Mouse (Mus musculus): ENCODE measurements around the gene Pim1. TPM values are rescaled to one million over a fixed set of nuclear protein-coding genes. Genes with fewer than 3 reads are reported as not detected.
"Not testable (repeated sequence)": the region's sequence is repeated elsewhere in the genome, so short reads cannot be mapped to it uniquely, and the experiment has no call there.

Pim1 gene
- polyA plus RNA-seq, 1 experiment from 2014 or later = 7.6 TPM

GRCm38 (mm10) chr17:29450899-29451840, 39.4 kb upstream of the Pim1 start:
- no peak overlapping the region; the same call in 1 of the 2 replicates for H3K9ac ChIP-seq (replicated peaks; ENCODE audit: low read depth, low read length)
- H3K27me3 ChIP-seq (ENCODE audit: control insufficient read depth, insufficient read depth, low read length) = no peaks in the 10 kb centered on the region
- H3K4me1 ChIP-seq (ENCODE audit: control insufficient read depth, insufficient read depth, low read length) = no peaks in the 10 kb centered on the region
- H3K27ac ChIP-seq (ENCODE audit: low read depth, low read length) = no peak overlapping the region
- ATAC-seq (ENCODE audit: low read depth) = peak; percentile 44
- H3K4me3 ChIP-seq (ENCODE audit: low read depth, low read length) = no peak overlapping the region
- H3K36me3 ChIP-seq (ENCODE audit: control insufficient read depth, insufficient read depth, low read length) = no peaks in the 10 kb centered on the region
- H3K4me2 ChIP-seq (ENCODE audit: low read depth, low read length) = peak overlapping the region; percentile 11; the same call in 1 of the 2 replicates
- H3K9me3 ChIP-seq (ENCODE audit: control insufficient read depth, low read length) = no peaks in the 10 kb centered on the region
- WGBS = 4% methylated on average over 34 of the region's 34 CpGs

GRCm38 (mm10) chr17:29451841-29452210, 38.7 kb upstream of the Pim1 start:
- Histone ChIP-seq H3K4me3 (ENCODE audit: low read depth, low read length) (no peak overlapping the region), H3K9ac (replicated peaks; ENCODE audit: low read depth, low read length) (no peak overlapping the region), H3K27me3 (ENCODE audit: control insufficient read depth, insufficient read depth, low read length) (no peaks in the 10 kb centered on the region), H3K27ac (ENCODE audit: low read depth, low read length) (no peak overlapping the region), H3K4me1 (ENCODE audit: control insufficient read depth, insufficient read depth, low read length) (no peaks in the 10 kb centered on the region), H3K4me2 (ENCODE audit: low read depth, low read length) (no peak overlapping the region), H3K9me3 (ENCODE audit: control insufficient read depth, low read length) (no peaks in the 10 kb centered on the region), H3K36me3 (ENCODE audit: control insufficient read depth, insufficient read depth, low read length) (no peaks in the 10 kb centered on the region)
- no peak for ATAC-seq (ENCODE audit: low read depth)
- 26% methylated on average over 8 of the region's 8 CpGs for WGBS

- 96% methylated on average over 2 of the region's 3 CpGs for WGBS
- ATAC-seq (ENCODE audit: low read depth) = not testable (repeated sequence)
These were observed 36.4 kb upstream of the Pim1 start for GRCm38 (mm10) chr17:29454119-29454518.

GRCm38 (mm10) chr17:29455411-29456120, 35.0 kb upstream of the Pim1 start:
- Histone ChIP-seq H3K9ac (replicated peaks; ENCODE audit: low read depth, low read length) (no peak overlapping the region), H3K36me3 (ENCODE audit: control insufficient read depth, insufficient read depth, low read length) (no peaks in the 10 kb centered on the region), H3K27me3 (ENCODE audit: control insufficient read depth, insufficient read depth, low read length) (no peaks in the 10 kb centered on the region), H3K9me3 (ENCODE audit: control insufficient read depth, low read length) (no peaks in the 10 kb centered on the region), H3K4me2 (ENCODE audit: low read depth, low read length) (no peak overlapping the region), H3K4me1 (ENCODE audit: control insufficient read depth, insufficient read depth, low read length) (peaks cover 11% of the 10 kb centered on the region), H3K4me3 (ENCODE audit: low read depth, low read length) (no peak overlapping the region), H3K27ac (ENCODE audit: low read depth, low read length) (no peak overlapping the region)
- 93% methylated on average over 9 of the region's 9 CpGs for WGBS
- ATAC-seq (ENCODE audit: low read depth) = no peak

More at GRCm38 (mm10) chr17:29454119-29454518, 36.4 kb upstream of the Pim1 start:
- H3K4me2 ChIP-seq (ENCODE audit: low read depth, low read length); H3K9ac ChIP-seq (replicated peaks; ENCODE audit: low read depth, low read length); H3K27me3 ChIP-seq (ENCODE audit: control insufficient read depth, insufficient read depth, low read length); H3K36me3 ChIP-seq (ENCODE audit: control insufficient read depth, insufficient read depth, low read length); H3K9me3 ChIP-seq (ENCODE audit: control insufficient read depth, low read length); H3K4me3 ChIP-seq (ENCODE audit: low read depth, low read length); H3K4me1 ChIP-seq (ENCODE audit: control insufficient read depth, insufficient read depth, low read length); H3K27ac ChIP-seq (ENCODE audit: low read depth, low read length): not testable (repeated sequence)

DNA sequence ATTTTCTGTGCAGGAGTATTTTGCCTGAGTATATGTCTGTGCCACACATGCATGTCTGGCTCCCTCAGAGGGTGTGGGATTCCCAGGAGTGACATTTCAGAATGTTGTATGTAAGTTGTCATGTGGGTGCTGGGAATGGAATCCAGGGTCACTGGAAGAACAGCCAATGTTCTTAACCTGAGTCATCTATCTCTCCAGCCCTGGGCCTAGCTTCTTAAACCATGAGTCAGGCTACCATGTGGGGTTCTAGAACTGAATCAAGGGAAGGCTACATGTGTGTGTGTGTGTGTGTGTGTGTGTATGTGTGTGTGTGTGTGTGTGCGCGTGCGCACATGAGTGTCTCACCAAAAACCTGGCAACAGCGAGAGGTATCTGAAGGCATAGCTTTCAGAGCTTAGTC, 34.1 kb upstream of the Pim1 start:
- no peak for ATAC-seq (ENCODE audit: low read depth)
- Histone ChIP-seq H3K9me3 (ENCODE audit: control insufficient read depth, low read length) (no peaks in the 10 kb centered on the region), H3K36me3 (ENCODE audit: control insufficient read depth, insufficient read depth, low read length) (no peaks in the 10 kb centered on the region), H3K9ac (replicated peaks; ENCODE audit: low read depth, low read length) (no peak overlapping the region), H3K4me3 (ENCODE audit: low read depth, low read length) (no peak overlapping the region), H3K27me3 (ENCODE audit: control insufficient read depth, insufficient read depth, low read length) (no peaks in the 10 kb centered on the region), H3K27ac (ENCODE audit: low read depth, low read length) (no peak overlapping the region), H3K4me2 (ENCODE audit: low read depth, low read length) (no peak overlapping the region), H3K4me1 (ENCODE audit: control insufficient read depth, insufficient read depth, low read length) (peaks cover 11% of the 10 kb centered on the region)
- WGBS = 94% methylated on average over 4 of the region's 4 CpGs

DNA sequence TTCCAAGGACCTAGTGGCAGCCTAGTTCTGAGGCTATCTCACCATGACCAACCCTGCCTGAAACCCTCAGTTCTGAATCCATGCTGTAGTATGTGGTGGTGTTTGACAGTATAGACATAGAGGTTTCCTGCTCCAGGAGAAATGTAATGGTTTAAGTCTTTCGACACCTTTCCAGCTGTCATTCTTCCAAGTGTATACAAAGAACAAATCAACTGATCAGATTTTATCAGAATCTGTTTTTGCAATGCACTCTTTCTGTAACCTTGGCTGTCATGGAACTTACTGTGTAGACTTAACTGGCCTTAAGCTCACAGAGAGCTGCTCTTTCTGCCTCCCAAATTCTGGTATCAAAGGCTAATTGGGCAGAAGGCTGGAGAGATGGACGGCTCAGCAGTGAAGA, 33.6 kb upstream of the Pim1 start:
- Histone ChIP-seq H3K27me3 (ENCODE audit: control insufficient read depth, insufficient read depth, low read length) (no peaks in the 10 kb centered on the region), H3K36me3 (ENCODE audit: control insufficient read depth, insufficient read depth, low read length) (no peaks in the 10 kb centered on the region), H3K4me1 (ENCODE audit: control insufficient read depth, insufficient read depth, low read length) (peaks cover 11% of the 10 kb centered on the region), H3K9ac (replicated peaks; ENCODE audit: low read depth, low read length) (no peak overlapping the region), H3K4me2 (ENCODE audit: low read depth, low read length) (no peak overlapping the region), H3K9me3 (ENCODE audit: control insufficient read depth, low read length) (no peaks in the 10 kb centered on the region), H3K27ac (ENCODE audit: low read depth, low read length) (no peak overlapping the region), H3K4me3 (ENCODE audit: low read depth, low read length) (no peak overlapping the region)
- WGBS = 68% methylated on average over 2 of the region's 2 CpGs
- no peak for ATAC-seq (ENCODE audit: low read depth)

GRCm38 (mm10) chr17:29457795-29458560, 32.6 kb upstream of the Pim1 start:
- H3K9ac ChIP-seq (replicated peaks; ENCODE audit: low read depth, low read length) = no peak overlapping the region

GRCm38 (mm10) chr17:29459321-29460118, 31.0 kb upstream of the Pim1 start:
- WGBS = 3% methylated on average over 24 of the region's 24 CpGs
- peaks cover 15% of the 10 kb centered on the region for H3K4me1 ChIP-seq (ENCODE audit: control insufficient read depth, insufficient read depth, low read length)
- no peaks in the 10 kb centered on the region for H3K27me3 ChIP-seq (ENCODE audit: control insufficient read depth, insufficient read depth, low read length)
- peak; percentile 77 for ATAC-seq (ENCODE audit: low read depth)
- H3K27ac ChIP-seq (ENCODE audit: low read depth, low read length) = peak overlapping the region; percentile 66
- no peaks in the 10 kb centered on the region for H3K36me3 ChIP-seq (ENCODE audit: control insufficient read depth, insufficient read depth, low read length)
- peak overlapping the region; percentile 6; the same call in 1 of the 2 replicates for H3K4me3 ChIP-seq (ENCODE audit: low read depth, low read length)
- peak overlapping the region; percentile 43 for H3K4me2 ChIP-seq (ENCODE audit: low read depth, low read length)
- H3K9me3 ChIP-seq (ENCODE audit: control insufficient read depth, low read length) = no peaks in the 10 kb centered on the region
- peak overlapping the region; percentile 26; the same call in 1 of the 2 replicates for H3K9ac ChIP-seq (replicated peaks; ENCODE audit: low read depth, low read length)

More at GRCm38 (mm10) chr17:29457795-29458560, 32.6 kb upstream of the Pim1 start:
- Histone ChIP-seq H3K36me3 (ENCODE audit: control insufficient read depth, insufficient read depth, low read length) (no peaks in the 10 kb centered on the region), H3K4me3 (ENCODE audit: low read depth, low read length) (no peak overlapping the region), H3K27me3 (ENCODE audit: control insufficient read depth, insufficient read depth, low read length) (no peaks in the 10 kb centered on the region), H3K4me1 (ENCODE audit: control insufficient read depth, insufficient read depth, low read length) (peaks cover 11% of the 10 kb centered on the region), H3K4me2 (ENCODE audit: low read depth, low read length) (no peak overlapping the region), H3K27ac (ENCODE audit: low read depth, low read length) (no peak overlapping the region), H3K9me3 (ENCODE audit: control insufficient read depth, low read length) (no peaks in the 10 kb centered on the region)
- WGBS = 34% methylated on average over 11 of the region's 11 CpGs
- no peak for ATAC-seq (ENCODE audit: low read depth)
